Mouse (Mus musculus): Measurements from ENCODE around the gene Ptpn22. TPM values are rescaled to one million over a fixed set of nuclear protein-coding genes. Genes with fewer than 3 reads are reported as not detected.

Gene Ptpn22
- polyA plus RNA-seq, 1 experiment: 0.37 TPM

DNA sequence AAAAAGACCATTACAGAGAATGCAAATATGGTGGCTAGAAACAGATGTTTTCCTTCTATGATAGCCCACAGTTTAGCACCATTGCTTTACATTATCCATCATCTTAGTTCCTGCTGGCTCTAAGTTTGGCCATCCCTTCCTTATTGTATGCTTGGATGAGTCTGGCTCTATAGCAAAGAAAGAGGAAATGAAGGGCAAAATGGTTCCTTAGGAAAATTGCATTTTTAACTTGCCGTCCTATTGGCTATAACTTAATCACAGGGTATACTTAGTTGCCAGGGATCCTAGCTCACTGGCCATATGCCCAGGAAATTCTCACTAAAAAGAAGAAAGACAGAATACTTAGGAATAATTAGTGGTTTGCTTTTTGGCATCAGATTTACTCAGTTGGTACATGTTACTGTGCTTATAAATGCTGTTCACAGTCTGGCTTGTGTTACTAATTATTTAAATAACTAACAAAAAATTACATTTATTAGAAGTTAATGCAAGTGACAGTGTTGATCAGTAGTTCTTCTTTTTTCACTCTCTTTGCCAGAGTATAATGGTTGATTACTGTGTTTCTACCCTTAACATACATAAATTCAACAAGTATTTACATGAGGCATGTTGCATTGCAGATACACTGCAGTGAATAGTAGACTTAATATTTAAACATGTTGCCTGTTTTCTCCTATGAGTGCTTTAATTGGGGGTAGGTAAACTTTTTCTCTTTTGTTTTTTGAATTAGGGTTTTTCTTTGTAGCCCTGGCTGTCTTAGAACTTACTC is 85.4 kb downstream of the Ptpn22 start:
- peak; percentile 96 for DNase-seq (ENCODE audit: low read depth)
- TF ChIP-seq CTCF (IDR thresholded peaks at IDR 0.05; ENCODE audit: borderline replicate concordance, extremely low read depth, insufficient read depth, insufficient read length) (no peak), POLR2A (IDR thresholded peaks at IDR 0.05; ENCODE audit: borderline replicate concordance, extremely low read depth, insufficient read depth, insufficient read length, poor library complexity, severe bottlenecking) (no peak)

DNA sequence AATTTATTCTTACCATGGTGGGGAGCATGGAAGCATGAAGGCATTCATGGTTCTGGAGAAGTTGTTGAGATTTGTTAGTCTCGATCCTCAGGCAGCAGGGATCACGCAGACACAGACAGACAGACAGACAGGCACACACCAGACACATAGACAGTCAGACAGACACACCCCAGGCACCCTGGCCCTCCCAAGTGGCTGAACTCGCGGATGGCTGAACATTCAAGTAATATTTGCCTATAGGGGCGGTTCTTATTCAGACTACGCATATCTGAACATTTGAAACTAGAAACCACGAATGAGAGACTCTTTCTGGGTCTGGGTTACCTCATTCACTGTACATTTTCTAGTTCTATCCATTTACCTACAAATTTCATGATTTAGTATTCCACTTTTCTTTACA is 89.1 kb downstream of the Ptpn22 start:
- TF ChIP-seq CTCF (IDR thresholded peaks at IDR 0.05; ENCODE audit: borderline replicate concordance, extremely low read depth, insufficient read depth, insufficient read length) (no peak), POLR2A (IDR thresholded peaks at IDR 0.05; ENCODE audit: borderline replicate concordance, extremely low read depth, insufficient read depth, insufficient read length, poor library complexity, severe bottlenecking) (no peak)
- DNase-seq (ENCODE audit: low read depth): no peak

DNA sequence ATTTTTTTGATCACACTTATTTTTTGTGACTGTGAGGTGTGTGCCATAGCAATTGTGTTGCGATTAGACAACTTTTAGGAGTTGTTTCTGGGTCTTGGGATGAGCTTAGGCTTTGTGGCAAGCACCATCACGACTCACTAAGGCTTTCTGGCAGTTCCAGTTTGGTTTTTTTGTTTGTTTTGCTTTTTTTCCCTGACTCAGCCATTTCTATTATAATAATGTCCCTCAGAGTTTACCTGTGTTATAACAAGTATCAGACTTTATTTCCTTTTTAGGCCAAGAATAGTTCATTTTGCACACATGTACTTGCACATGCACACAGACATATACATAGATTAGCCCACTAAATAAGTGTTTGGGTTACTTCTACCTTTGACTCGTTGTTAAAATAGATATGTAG is 101.0 kb downstream of the Ptpn22 start:
- DNase-seq (ENCODE audit: low read depth): no peak
- TF ChIP-seq CTCF (IDR thresholded peaks at IDR 0.05; ENCODE audit: borderline replicate concordance, extremely low read depth, insufficient read depth, insufficient read length) (no peak), POLR2A (IDR thresholded peaks at IDR 0.05; ENCODE audit: borderline replicate concordance, extremely low read depth, insufficient read depth, insufficient read length, poor library complexity, severe bottlenecking) (no peak)

Other genes with a start within 250 kb of the Ptpn22 start
- 0.04 TPM in 1 of 2 replicates, not detected in the other for gene Atg4a-ps, start 213.7 kb upstream of the Ptpn22 start, polyA plus RNA-seq (2012; rRNA removed)
- 3.4 and 6.8 TPM in 2 replicates for gene Olfml3, start 121.8 kb upstream of the Ptpn22 start, polyA plus RNA-seq (2012; rRNA removed)
- gene Gm10964, start 120.4 kb upstream of the Ptpn22 start, polyA plus RNA-seq (2012; rRNA removed): not detected in 2 replicates
- gene Hipk1, start 68.2 kb upstream of the Ptpn22 start, polyA plus RNA-seq (2012; rRNA removed): 28.5 and 45.8 TPM in 2 replicates
- 12.5 and 14.4 TPM in 2 replicates for gene Dclre1b, start 50.4 kb upstream of the Ptpn22 start, polyA plus RNA-seq (2012; rRNA removed)
- gene Ap4b1, start 50.3 kb upstream of the Ptpn22 start, polyA plus RNA-seq (2012; rRNA removed): 20.8 and 25.0 TPM in 2 replicates
- 0.53 and 0.66 TPM in 2 replicates for gene Gm43064, start 50.2 kb upstream of the Ptpn22 start, polyA plus RNA-seq (2012; rRNA removed)
- gene Bcl2l15, start 27.2 kb upstream of the Ptpn22 start, polyA plus RNA-seq (2012; rRNA removed): 1.4 and 1.6 TPM in 2 replicates
- gene Rsbn1, start 54.3 kb downstream of the Ptpn22 start, polyA plus RNA-seq (2012; rRNA removed): 17.1 and 22.2 TPM in 2 replicates
- gene Phtf1, start 108.3 kb downstream of the Ptpn22 start, polyA plus RNA-seq (2012; rRNA removed): 21.2 and 25.6 TPM in 2 replicates